ENCODE assay signal across 1 mouse cellular context in the genomic region with DNA sequence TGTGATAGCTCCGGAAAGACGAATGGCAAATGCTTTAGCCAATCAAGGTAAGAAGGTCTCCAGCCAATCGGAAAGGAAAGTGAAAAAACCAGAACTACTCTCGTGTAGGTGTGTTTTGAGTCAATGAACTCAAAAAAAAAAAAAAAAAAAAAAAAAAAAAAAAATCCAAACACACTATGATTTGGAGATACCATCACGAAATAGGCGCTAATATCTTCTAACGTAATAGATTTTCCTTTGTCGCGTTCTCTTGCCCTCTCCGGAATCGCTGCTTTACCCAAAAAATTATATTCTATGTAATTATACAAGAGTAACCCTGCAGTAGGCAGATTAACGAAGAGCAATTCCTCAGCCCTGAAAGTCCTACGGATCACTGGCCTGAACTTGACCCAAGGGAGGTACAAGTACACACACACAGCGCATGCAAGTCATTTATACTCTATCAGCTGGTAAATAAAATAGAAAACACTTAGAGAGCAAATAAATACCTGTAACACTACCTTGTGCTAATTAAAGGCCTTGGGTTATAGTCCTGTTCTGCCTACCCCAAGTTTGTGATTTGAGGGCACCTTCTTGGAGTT.
TF ChIP-seq lines count a peak whose summit lies in the region.

No protein-coding gene starts in this region.

TF ChIP-seq in MEL, 35 proteins besides CTCF, POLR2A, EP300 and RAD21 (continued from another document):
- 0 out of 2 replicates have a peak, but pooled peaks have one; percentile 49 for TF ChIP-seq MYC (IDR thresholded peaks at IDR 0.05; ENCODE audit: low read depth, low read length)
- peak; percentile 27; the same call in 1 of the 2 replicates for TF ChIP-seq GATA1 (IDR thresholded peaks at IDR 0.05; ENCODE audit: low read depth, low read length)
- peak; percentile 50; the same call in 1 of the 2 replicates for TF ChIP-seq MXI1 (IDR thresholded peaks at IDR 0.05; ENCODE audit: low read depth, low read length)
- TF ChIP-seq SIN3A (IDR thresholded peaks at IDR 0.05; ENCODE audit: low read length): 0 out of 2 replicates have a peak, but pooled peaks have one; percentile 75
- 0 out of 2 replicates have a peak, but pooled peaks have one; percentile 10 for TF ChIP-seq HCFC1 (IDR thresholded peaks at IDR 0.05; ENCODE audit: low read depth, low read length)
- peak; percentile 17; the same call in 1 of the 2 replicates for TF ChIP-seq MAX (IDR thresholded peaks at IDR 0.05; ENCODE audit: low read length)
- peak; percentile 99 for TF ChIP-seq ZNF384 (IDR thresholded peaks at IDR 0.05; ENCODE audit: low read depth, low read length)
- no peak; the same call in none of the 2 replicates for TF ChIP-seq ELF1 (IDR thresholded peaks at IDR 0.05; ENCODE audit: low read depth, low read length)
- no peak for TF ChIP-seq MEF2A (IDR thresholded peaks at IDR 0.05; ENCODE audit: extremely low read depth, insufficient replicate concordance, low read depth, low read length, poor library complexity, severe bottlenecking)
